Mouse (Mus musculus) olfactory bulb, adult 2 months (tissue): ENCODE data around the gene Orm2. TPM values are rescaled to one million over a fixed set of nuclear protein-coding genes. Genes with fewer than 3 reads are reported as not detected.

Experiments
- H3K27ac ChIP-seq: fragments of 200-500 bp; 2 replicates; pipeline ENCODE4 v1.5.1; 2012; ENCODE audit warnings: low read depth, low read length; ENCODE audit not compliant: insufficient read depth
- H3K4me1 ChIP-seq: fragments of 200-500 bp; 2 replicates; pipeline ENCODE4 v1.6.1; 2012; ENCODE audit warnings: low read length; ENCODE audit not compliant: control insufficient read depth, insufficient read depth
- H3K4me3 ChIP-seq: fragments of 200-500 bp; 2 replicates; pipeline ENCODE4 v1.5.1; 2012; ENCODE audit warnings: mild to moderate bottlenecking, low read depth, low read length, moderate library complexity; ENCODE audit not compliant: insufficient read depth
- CTCF ChIP-seq: fragments of 200-500 bp; IDR thresholded peaks from 2 replicates; pipeline ENCODE4 v1.5.1; 2012; ENCODE audit warnings: low read depth, mild to moderate bottlenecking, low read length, moderate library complexity; ENCODE audit not compliant: insufficient read depth
- POLR2A ChIP-seq: fragments of 200-500 bp; IDR thresholded peaks from 2 replicates; pipeline ENCODE4 v1.6.1; 2012; ENCODE audit warnings: mild to moderate bottlenecking, low read depth, low read length, moderate library complexity; ENCODE audit not compliant: insufficient read depth
- WGBS: fragments of 180-500 bp; shearing (Covaris S2); methylation state at CpG from one replicate; pipeline ENCODE4 v1.1.7; 2018; 5-methylcytosine and 5-hydroxymethylcytosine counted together
- polyA plus RNA-seq: library from polyadenylated mRNA; stranded (reverse); fragments of >200 nt; gene quantifications from 2 replicates; pipeline ENCODE4 v1.2.4, GENCODE M21; 2012; ENCODE audit warnings: low replicate concordance; ENCODE audit not compliant: missing spikeins, insufficient read depth, insufficient read length

The Orm2 gene
- polyA plus RNA-seq, 1 experiment = not detected

- TF ChIP-seq POLR2A (no peak), CTCF (no peak)
- Histone ChIP-seq H3K4me1 (no peaks in the 10 kb centered on the region), H3K27ac (no peak overlapping the region), H3K4me3 (no peak overlapping the region)
- WGBS = 94% methylated on average over 8 of the region's 8 CpGs
Measured at GRCm38 (mm10) chr4:63373404-63373803, 11.2 kb downstream of the Orm2 start.

GRCm38 (mm10) chr4:63374331-63374730, 12.1 kb downstream of the Orm2 start:
- 93% methylated on average over 12 of the region's 12 CpGs for whole genome bisulfite sequencing
- TF ChIP-seq CTCF = no peak
- TF ChIP-seq POLR2A = no peak
- H3K4me3 ChIP-seq = no peak overlapping the region

GRCm38 (mm10) chr4:63375367-63375766, 13.1 kb downstream of the Orm2 start:
- no peaks in the 10 kb centered on the region for H3K4me1 ChIP-seq
- H3K4me3 ChIP-seq = no peak overlapping the region
- H3K27ac ChIP-seq = no peak overlapping the region
- TF ChIP-seq POLR2A = no peak
- TF ChIP-seq CTCF = no peak
- WGBS = 91% methylated on average over 1 of the region's 1 CpGs

More at GRCm38 (mm10) chr4:63374331-63374730, 12.1 kb downstream of the Orm2 start:
- Histone ChIP-seq H3K27ac (no peak overlapping the region), H3K4me1 (no peaks in the 10 kb centered on the region)

- TF ChIP-seq CTCF = no peak
- no peak for TF ChIP-seq POLR2A
- 77% methylated on average over 7 of the region's 7 CpGs for WGBS
- no peak overlapping the region for H3K27ac ChIP-seq
- H3K4me1 ChIP-seq = no peaks in the 10 kb centered on the region
- H3K4me3 ChIP-seq = no peak overlapping the region
Measured at GRCm38 (mm10) chr4:63377483-63377882, 15.2 kb downstream of the Orm2 start.

- TF ChIP-seq POLR2A (no peak), CTCF (no peak)
Measured at GRCm38 (mm10) chr4:63382676-63383369, 20.6 kb downstream of the Orm2 start.

GRCm38 (mm10) chr4:63383474-63383873, 21.2 kb downstream of the Orm2 start:
- Histone ChIP-seq H3K4me3 (no peak overlapping the region), H3K4me1 (peaks cover 8% of the 10 kb centered on the region), H3K27ac (no peak overlapping the region)
- no peak for TF ChIP-seq CTCF
- no peak for TF ChIP-seq POLR2A
- 67% methylated on average over 12 of the region's 12 CpGs for WGBS

More at GRCm38 (mm10) chr4:63382676-63383369, 20.6 kb downstream of the Orm2 start:
- H3K4me1 ChIP-seq = peaks cover 6% of the 10 kb centered on the region
- H3K4me3 ChIP-seq = no peak overlapping the region
- H3K27ac ChIP-seq = no peak overlapping the region
- 97% methylated on average over 4 of the region's 4 CpGs for WGBS

GRCm38 (mm10) chr4:63384262-63384661, 22.0 kb downstream of the Orm2 start:
- Histone ChIP-seq H3K4me1 (peaks cover 11% of the 10 kb centered on the region), H3K27ac (no peak overlapping the region), H3K4me3 (no peak overlapping the region)
- WGBS = 92% methylated on average over 4 of the region's 4 CpGs
- TF ChIP-seq CTCF (no peak), POLR2A (no peak)

GRCm38 (mm10) chr4:63385253-63385652, 23.0 kb downstream of the Orm2 start:
- peaks cover 13% of the 10 kb centered on the region for H3K4me1 ChIP-seq
- 74% methylated on average over 3 of the region's 3 CpGs for WGBS
- H3K4me3 ChIP-seq = no peak overlapping the region
- H3K27ac ChIP-seq = no peak overlapping the region
- no peak for TF ChIP-seq POLR2A

- WGBS = 76% methylated on average over 11 of the region's 11 CpGs
- no peak overlapping the region for H3K27ac ChIP-seq
- H3K4me1 ChIP-seq = peaks cover 13% of the 10 kb centered on the region
- no peak overlapping the region for H3K4me3 ChIP-seq
- TF ChIP-seq CTCF = no peak
- TF ChIP-seq POLR2A = no peak
Measured at GRCm38 (mm10) chr4:63385784-63386183, 23.5 kb downstream of the Orm2 start.

GRCm38 (mm10) chr4:63388029-63388428, 25.8 kb downstream of the Orm2 start:
- no peak overlapping the region for H3K27ac ChIP-seq
- WGBS = 71% methylated on average over 6 of the region's 6 CpGs
- TF ChIP-seq POLR2A = no peak
- no peak for TF ChIP-seq CTCF
- H3K4me1 ChIP-seq = peaks cover 13% of the 10 kb centered on the region
- H3K4me3 ChIP-seq = no peak overlapping the region
